Comparison of ENCODE assay signal across 14 mouse cellular contexts in genomic region chr4:114711082-114711481, GRCm38 (mm10).
"Had no signal": no experiment of that assay in that cellular context is flagged by ENCODE, and none has a peak within 500 bp of the region (broad histone marks: within the 10 kb centered on the region; RNA-seq: fewer than 3 reads in every experiment).

No protein-coding gene starts in this region.

- H3K4me1 ChIP-seq: limb, embryonic 15.5 days; liver, embryonic 12.5 days; lung, embryonic 15.5 days had no signal

- H3K36me3 ChIP-seq: kidney, embryonic 15.5 days; limb, embryonic 15.5 days; liver, embryonic 12.5 days; lung, embryonic 15.5 days; neural tube, embryonic 13.5 days had no signal

- H3K4me2 ChIP-seq: kidney, embryonic 15.5 days; limb, embryonic 15.5 days; liver, embryonic 12.5 days; lung, embryonic 15.5 days; midbrain, embryonic 11.5 days; neural tube, embryonic 13.5 days had no signal

- ATAC-seq: intestine, embryonic 16.5 days; liver, embryonic 12.5 days; midbrain, embryonic 16.5 days had no signal

- H3K4me3 ChIP-seq: kidney, embryonic 15.5 days; limb, embryonic 15.5 days; liver, embryonic 12.5 days; lung, embryonic 15.5 days; neural tube, embryonic 13.5 days had no signal

- DNase-seq: kidney, adult 2 months; kidney, postnatal 36 days; left cerebral cortex, postnatal 4 days; right cerebral cortex, postnatal 14 days; thymus, postnatal 4 days had no signal

- H3K9ac ChIP-seq: kidney, embryonic 15.5 days; limb, embryonic 15.5 days; liver, embryonic 12.5 days; lung, embryonic 15.5 days; neural tube, embryonic 13.5 days had no signal

- H3K27me3 ChIP-seq: liver, embryonic 12.5 days; lung, embryonic 15.5 days; neural tube, embryonic 13.5 days had no signal

- H3K9me3 ChIP-seq: kidney, embryonic 15.5 days; limb, embryonic 15.5 days; liver, embryonic 12.5 days; lung, embryonic 15.5 days; neural tube, embryonic 13.5 days had no signal

- H3K27ac ChIP-seq: limb, embryonic 15.5 days; liver, embryonic 12.5 days; lung, embryonic 15.5 days; neural tube, embryonic 13.5 days; stomach, postnatal 0 days had no signal
